Mouse (Mus musculus) left cerebral cortex, postnatal 14 days (tissue): ENCODE measurements at regions not wholly inside any gene's neighbourhood (a gene's known extent, or its start where the extent isn't known, plus 50 kb on each side); places are given as distances from the start of the nearest gene placed in this dataset.

ENCODE experiments used
- DNase-seq, 2 experiments: peaks; one replicate each; pipeline ENCODE4 v3.0.0; 2021 to 2022; ENCODE audit warnings: low spot score in 2 of 2, mixed read lengths in 1 of 2
- intact Hi-C: fragments of 180-260 bp; cut with DNase I; formaldehyde crosslinking; loops from one replicate; pipeline ENCODE4 v1.15.1; 2025

DNA sequence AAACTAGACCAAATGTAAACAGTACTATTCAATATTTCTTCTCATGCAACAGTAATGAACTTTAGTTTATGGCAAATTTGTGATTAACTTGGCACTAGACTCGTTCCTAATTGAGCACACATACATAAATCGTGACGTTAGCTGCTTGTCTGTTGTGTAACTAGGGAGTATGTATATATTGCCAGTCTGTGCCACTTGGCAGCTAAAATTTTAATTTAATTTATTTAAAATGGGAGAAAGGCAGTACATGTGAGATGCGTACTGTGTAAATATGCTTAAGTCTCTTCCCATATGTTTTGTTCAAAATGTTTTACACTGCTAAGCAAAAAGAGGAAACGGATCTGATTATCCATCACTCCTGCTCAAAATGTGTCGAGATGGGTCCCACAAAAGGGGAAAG is 553.1 kb downstream of the Rwdd3 start:
- DNase-seq: no peak
- intact Hi-C loops: no loop called here

DNA sequence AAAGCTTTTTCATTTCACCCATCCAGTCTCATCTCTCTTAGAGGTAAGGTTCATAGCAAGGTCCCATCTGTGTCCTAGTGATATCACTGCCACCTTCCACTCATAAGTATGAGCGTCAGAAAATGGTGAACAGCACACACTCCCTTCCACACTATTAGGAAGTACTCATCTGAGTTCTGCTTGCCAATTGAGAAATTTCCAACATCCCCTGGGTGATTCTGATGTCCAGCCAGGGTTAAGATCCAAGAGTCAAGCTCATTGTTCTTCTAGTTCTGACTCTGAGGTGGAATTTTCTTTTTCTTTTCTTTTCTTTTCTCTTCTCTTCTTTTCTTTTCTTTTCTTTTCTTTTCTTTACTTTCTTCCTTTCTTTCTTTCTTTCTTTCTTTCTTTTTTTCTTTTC is 577.3 kb downstream of the Rwdd3 start:
- DNase-seq: no peak
- intact Hi-C loops: no loop called here

DNA sequence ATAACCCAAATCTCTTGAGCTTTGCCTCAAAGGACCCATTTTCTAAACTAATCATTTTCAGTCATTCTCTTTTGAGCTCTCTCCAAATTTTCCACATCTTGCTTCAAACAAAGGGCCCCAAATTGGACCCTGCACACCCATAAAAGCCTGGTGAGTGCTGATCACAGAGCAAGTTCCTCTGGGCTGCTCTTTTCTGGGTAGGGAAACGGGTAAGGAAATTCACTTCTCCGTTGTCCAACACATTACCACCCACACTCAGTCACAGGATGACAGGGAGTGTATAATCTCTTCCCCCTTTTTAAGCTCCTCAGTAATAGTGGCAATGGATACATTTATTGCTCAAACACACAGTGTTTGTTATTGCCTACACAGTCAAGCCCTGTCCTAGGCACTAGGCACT is 580.3 kb downstream of the Rwdd3 start:
- intact Hi-C loops: no loop called here
- DNase-seq: no peak

DNA sequence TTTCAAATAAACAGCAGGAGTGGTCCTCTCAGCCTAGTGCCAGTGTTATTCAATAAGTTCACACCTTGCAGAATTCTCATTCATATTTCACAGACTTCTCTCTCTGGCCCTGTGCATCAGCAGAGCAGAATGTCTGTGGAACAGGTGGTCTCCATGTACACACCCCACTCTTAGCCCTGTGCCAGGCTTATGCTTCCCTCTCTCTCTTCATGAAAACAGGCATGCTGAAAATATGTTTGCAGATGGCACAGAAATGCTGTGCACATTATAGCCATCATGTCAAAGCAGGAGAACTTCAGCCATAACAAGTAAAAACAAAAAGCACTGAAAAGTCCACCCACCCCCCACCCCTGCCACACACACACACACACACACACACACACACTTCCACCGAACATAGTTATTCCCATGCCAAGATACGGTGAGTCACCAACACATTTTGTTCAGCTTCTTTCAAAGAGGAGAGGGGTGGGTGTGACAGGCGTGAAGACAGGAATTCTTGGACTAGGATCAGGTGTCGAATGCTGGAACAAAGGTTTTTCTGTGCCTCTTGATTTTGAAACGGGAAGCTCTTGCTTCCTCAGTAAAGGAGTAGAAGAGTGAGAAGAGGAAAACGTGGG is 600.6 kb downstream of the Rwdd3 start:
- peak; percentile 36 to 78 for DNase-seq
- intact Hi-C loops: loop anchor here (5.0 kb wide), 1 partner anchor 316 kb away; no protein-coding TSS in a partner anchor

DNA sequence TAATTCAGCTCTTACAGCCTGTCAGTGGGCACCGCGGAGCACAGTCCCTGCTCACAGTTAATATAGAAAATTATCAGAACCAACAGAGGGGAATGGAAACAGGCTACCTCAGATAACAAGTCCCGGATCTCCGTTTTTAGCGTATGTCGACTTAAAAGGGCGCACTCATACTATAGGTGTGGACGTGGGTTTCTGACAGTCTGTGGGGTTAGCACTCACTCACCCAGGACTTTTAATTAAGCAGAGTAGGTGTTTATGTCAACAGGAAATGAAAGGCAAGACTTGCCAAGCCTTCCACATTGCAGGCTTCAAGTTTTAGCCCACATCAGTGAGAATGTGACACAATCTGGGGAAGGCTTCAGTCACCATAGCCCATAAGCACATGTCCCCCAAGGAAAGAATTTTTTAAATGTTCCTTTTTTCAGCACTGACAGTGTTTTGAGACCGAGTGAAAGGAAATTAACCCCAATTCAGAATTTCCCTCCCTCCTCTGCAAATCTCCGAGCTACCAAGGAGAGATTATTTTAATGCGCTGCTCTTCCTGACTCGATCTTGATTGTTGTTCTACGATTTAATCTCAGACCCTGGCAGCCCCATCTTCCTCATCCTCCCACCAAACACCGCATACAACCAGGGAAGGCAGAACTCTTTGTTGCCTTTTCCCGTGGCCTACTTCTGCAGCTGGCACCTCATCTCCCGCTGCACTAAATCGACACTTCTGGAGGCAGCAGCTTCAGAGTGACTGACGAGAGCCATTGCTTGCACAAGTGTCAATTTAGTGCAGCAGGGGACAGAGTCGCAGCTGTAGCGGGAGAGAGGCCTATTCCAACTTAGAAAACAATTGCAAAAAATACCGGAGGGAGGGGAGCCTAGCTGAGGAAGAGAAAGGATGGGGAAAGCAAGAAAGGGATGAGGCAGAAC is 629.7 kb downstream of the Rwdd3 start:
- no peak for DNase-seq
- intact Hi-C loops: no loop called here

DNA sequence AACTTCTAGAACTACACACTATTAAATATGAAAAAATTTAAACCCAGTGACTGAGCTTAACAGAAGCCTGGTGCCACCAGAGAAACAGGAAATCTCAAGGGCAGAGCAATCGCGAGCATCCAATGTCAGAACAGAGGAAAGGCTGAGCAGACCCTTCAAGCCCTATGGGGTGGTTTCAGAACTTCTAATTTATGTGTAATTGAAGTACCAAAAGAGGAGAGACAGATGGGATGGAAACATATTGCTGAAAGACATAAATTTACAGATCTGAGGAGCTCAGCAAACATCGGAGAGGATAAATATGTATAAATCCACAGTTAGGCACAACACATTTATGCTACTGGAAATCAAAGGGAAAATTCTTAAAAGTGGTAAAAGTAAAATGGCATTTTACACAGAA is 637.6 kb downstream of the Rwdd3 start:
- intact Hi-C loops: no loop called here
- no peak for DNase-seq

DNA sequence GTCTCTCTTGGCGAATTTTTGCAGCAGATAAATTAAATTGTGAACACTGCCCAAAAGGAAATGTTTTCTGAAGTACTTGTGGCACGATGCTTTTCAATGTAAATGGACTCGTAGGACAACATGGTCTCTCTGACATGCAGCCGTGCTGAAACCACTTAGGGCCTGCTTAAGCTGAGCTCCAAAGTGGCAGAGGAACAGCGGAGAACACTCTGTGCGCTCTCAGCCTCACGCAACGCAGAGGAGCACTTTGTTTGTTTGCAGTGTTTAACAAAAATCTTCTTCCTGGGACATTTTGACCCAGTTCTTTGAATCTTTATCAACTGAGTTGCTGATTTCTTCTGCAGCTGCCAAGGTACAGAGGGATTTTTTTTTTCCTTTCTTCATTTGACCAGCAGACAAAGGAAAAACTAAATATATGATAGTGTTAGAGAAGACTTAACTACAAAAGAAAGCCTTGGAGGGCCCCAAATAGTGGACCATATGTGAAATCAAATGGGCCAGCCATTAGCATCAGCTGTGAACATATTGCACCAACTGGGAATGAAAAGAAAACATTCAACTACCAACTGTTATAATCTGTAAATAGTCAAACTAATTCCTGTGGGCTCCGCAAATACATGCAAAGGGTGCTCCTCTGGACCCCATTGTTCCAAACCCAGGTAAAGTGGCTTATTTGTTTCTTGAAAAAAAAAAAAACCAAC is 639.5 kb downstream of the Rwdd3 start:
- no peak for DNase-seq
- intact Hi-C loops: no loop called here

DNA sequence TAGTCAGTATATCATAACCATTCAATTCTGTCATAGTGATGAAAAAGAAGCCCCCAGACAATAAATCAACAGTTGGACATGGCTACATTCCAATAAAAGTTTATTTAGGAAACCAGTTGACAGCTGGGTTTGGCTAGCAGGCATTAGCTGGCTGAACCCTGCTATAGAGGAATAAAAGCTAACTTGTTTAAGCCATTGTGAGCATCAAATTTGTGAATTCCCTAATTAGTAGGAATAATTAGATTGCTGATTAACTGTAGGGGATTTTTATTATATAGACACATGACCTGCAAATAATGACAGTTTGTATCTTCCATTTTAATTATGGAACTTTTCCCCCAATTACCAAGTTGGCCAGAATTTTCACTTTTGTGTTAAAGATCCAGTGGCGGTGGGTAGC is 659.8 kb downstream of the Rwdd3 start:
- intact Hi-C loops: no loop called here
- DNase-seq: no peak

DNA sequence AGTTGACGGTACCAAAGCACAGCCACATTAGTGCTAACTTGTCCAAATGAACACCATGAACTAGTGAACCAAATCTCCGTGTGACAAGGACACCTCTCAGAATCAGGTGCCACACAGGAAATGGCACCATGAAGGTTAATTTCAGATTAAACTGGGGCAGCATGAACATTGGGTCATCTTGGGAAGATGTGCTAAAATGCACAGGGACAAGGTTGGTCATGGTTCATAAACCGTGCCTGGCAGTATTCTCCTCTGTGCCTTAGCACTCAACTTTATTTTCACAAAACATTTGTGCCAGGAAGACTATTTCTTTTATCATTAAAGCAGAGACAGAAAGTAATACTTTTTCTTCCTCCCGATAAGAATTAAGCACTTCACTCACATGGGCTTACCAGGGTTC is 672.6 kb downstream of the Rwdd3 start:
- no peak for DNase-seq
- intact Hi-C loops: no loop called here

DNA sequence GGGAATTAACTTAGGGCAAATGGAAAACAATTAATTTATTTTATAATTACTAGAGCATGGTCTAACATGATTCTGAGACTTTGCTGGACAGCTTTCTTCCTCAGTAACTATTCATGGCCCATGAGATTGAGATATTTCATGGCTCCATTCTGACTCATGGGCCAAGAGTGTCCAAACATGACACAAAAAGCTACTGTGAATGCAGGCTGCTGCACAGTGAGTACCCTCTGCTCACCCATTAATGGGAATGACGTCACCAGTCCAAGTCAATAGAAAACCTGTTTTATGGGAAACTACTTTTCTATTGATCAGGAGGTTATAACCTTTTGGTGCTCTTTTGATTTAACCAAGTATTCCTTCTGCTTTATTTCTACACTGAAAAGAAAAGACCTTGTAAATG is 693.6 kb downstream of the Rwdd3 start:
- intact Hi-C loops: no loop called here

DNA sequence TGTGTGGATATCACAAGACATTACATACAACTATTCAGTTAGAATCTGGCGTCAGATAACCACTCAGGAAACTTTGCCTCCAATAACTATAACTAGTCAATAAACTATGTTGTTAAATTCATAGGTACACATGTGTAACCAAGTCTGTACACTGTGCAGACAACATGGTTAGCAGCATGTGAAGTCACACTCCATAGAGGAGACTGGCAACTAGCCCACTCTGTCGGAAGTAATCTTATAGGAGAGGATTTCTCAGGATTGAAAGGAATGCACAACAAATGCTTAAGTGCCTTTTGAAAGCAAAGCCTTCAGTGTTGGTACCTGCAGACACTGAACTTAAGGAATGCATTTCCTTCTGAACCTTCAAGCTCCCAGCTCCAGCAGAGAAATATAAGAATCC is 693.0 kb upstream of the Ptbp2 start:
- no peak for DNase-seq
- intact Hi-C loops: no loop called here

More for the DNA sequence above, 693.6 kb downstream of the Rwdd3 start:
- no peak for DNase-seq

DNA sequence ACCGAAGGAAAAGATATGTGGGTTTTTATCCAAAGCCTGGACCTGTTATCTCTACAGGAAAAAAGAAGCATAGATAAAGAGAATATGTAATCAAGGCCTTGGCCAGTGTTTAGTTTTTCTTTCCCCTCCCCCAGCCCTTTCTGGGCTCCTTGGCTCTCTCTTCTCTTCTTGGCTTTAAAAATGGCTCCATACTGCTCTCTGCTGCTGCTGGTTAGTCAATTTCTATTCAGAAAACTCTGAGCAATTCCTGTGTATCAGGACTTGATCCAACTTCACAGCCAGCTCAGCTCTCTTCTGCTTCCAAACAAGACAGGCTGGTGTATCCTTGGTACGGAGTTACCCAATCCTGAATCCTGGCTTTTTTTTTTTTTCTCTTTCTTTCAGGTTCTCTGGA is 689.4 kb upstream of the Ptbp2 start:
- intact Hi-C loops: no loop called here
- DNase-seq: peak; percentile 62 to 88

DNA sequence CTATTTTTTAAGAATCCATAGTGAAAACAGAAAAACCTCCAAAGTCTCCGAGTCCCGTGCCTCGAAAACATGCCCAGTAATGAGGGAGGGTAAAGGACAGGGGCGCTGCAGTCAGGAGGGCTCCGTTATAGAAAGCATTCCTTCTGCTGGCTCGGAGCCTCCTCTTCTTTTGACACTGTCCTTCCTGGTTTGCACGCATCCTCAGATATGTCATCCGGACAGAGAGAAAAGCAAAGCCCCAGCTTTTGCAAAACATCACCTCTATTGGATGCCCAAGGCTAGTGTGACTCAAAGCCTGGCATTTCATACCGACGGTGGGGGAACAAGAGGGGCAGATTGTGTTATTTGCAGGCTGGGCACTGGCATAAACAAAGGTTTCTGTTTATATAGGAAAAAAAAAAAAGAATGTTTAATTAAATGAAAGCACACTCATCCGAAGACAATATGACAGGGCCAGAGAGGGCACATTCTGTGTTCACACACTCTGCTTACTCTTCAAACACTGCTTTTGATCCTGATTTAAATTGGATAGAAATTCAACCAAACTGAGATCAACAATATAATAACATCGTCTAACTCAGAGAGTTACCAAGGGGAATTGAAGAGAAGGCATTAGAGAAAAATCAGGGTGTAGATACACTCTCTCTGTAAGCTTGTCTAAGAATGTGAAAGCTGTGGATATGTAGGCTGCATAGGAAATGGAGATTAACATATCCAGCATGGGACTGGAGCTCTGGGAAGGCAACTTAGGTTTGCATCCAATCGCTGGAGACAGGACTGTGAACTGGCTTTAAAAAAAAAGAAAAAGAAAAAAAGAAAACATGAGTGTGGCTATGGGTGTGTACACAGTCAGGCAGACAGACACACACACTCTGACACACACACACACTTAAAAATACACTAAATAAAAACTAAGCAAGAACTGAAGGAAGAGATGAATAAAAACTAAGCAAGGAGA is 688.7 kb upstream of the Ptbp2 start:
- peak in 1 of 2 experiments; percentile 7 for DNase-seq
- intact Hi-C loops: no loop called here

DNA sequence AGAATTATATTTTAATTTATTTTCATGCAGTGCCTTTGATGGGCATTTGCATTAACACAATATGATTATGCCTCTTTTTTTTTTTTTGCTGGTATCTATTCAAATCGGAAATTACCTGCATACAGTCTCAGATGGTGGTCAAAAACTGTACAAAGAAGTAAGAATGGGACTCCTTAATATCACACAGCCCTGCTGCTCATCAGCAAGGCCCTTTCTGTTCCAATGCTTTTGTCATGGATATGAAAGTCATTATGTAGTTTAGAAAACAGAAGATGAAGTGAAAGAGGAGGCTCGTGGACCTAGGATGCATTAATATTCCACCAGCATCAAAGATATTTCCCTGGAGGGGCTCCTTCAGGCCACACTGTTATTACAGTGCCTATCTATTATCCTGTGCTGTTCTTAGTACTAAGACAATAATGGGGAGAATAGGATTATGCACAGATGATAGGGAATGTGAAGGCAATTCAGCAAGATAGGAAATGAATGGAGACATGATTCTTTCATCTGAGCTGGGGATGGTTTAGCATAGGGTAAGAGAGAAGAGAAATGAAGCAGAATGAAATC is 687.7 kb upstream of the Ptbp2 start:
- DNase-seq: no peak

DNA sequence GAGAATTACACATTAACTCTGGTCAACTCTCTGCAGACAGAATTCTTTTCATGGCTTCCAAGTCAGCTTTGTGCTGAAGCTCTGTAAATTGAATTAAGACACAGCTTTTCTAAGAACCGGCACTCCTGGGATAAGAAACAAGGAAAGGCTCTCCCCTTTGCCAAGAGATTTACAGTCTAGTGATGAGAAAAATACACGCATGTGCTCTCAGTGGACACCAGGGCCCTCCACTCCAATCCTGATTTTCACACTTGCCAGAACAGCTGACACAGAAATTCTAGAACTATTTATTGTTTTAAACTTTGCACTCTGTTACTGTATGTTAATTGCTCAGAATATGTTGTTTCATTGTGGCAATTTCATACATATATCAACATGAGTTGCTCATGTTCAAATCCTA is 684.6 kb upstream of the Ptbp2 start:
- intact Hi-C loops: no loop called here
- DNase-seq: no peak

More for the DNA sequence above, 687.7 kb upstream of the Ptbp2 start:
- intact Hi-C loops: no loop called here

DNA sequence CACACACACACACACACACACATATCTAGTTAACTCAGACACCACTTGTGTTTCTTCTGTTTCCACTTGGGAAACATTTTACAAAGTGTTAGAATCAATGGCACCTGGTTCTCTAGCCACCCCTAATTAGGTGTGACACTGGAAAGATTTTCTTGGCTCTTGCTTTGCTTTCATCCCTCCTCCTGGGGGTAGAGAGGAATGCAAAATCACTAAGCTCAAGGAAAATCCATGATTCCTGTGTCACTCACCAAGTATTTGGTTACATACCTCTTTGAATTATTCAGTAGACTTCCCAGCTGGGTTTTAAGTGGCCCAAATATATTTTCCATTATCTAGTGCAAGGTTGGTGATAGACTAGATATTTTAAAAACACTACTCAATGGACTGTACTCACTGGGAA is 676.5 kb upstream of the Ptbp2 start:
- intact Hi-C loops: no loop called here
- DNase-seq: no peak

DNA sequence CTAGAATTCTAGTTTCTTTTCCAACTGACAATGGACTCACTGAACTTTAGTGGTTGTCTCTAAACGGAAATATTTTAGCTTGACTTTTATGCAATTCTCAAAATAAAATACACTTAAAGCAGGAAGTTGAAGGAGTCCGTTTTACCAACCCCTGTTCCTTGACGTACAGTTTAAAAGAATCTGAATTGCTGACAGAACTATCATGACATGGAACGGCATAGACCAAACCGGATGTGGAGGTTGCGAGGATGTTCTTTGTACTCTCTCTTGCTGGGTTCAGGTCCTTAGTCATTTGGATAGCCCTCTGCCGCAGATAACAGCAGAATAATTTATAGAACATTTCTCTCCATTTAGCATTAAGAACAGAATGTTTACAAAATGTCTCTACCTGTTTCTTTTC is 673.6 kb upstream of the Ptbp2 start:
- intact Hi-C loops: no loop called here
- no peak for DNase-seq

DNA sequence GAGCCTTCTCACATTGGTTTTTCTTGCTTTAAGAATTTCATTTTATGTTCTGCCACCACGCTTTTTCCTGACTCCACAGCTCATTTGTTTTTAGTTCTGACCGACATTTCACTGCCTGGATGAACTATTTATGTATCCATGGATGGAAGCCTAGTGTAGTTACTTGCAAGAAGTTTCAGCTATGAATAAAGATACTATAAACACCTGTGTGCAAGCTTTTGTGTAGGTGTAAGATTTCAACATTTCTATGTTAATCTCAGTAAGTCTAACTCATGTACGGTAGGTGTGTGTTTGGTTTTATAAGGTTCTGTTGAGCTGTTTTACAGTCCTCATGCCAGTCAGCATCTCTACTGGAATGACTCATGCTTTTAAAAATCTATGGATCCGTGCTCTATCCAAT is 656.9 kb upstream of the Ptbp2 start:
- intact Hi-C loops: no loop called here
- peak; percentile 4 to 52 for DNase-seq

DNA sequence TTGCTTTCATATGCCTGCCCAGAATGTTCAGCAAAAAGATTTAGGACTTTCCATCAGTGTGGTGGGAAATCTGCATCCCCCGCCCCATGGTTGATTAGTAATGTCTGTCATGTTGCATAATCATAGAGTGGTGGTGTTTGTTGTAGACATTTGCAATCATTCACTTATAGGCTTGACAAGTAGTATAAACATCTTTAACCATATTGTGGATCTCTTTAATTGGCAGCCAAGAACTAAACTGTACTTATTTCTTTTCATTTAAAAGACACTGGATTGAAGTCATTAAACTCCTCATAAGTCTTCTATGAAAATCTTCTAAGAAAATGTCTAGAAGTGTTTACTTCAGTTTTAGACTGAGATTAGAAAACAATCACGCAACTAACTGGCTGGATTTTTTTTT is 646.0 kb upstream of the Ptbp2 start:
- intact Hi-C loops: no loop called here
- DNase-seq: no peak
